Mouse (Mus musculus): ENCODE results near the gene Ftsj3.

- TF ChIP-seq CTCF (IDR thresholded peaks at IDR 0.05; ENCODE audit: control insufficient read depth, insufficient read depth, insufficient read length) (no peak), CEBPB (IDR thresholded peaks at IDR 0.05; ENCODE audit: low read depth) (no peak)
Observed at GRCm38 (mm10) chr11:106284126-106284525, 28.2 kb upstream of the Ftsj3 start.

Data from C2C12 (cell line).